Mouse (Mus musculus) ES-E14 (cell line): Measurements from ENCODE around the gene Zbtb20.

Experiments
- CHD2 ChIP-seq: IDR thresholded peaks from 2 replicates; pipeline ENCODE4 v1.6.1; 2014; ENCODE audit warnings: mild to moderate bottlenecking, low read depth, low read length, inconsistent platforms
- HCFC1 ChIP-seq: IDR thresholded peaks from 2 replicates; pipeline ENCODE4 v1.6.1; 2012; ENCODE audit warnings: low read length, inconsistent platforms, borderline replicate concordance; ENCODE audit not compliant: insufficient read depth
- MAFK ChIP-seq: IDR thresholded peaks from 2 replicates; pipeline ENCODE4 v1.6.1; 2014; ENCODE audit warnings: mild to moderate bottlenecking, low read depth, low read length, inconsistent platforms; ENCODE audit not compliant: insufficient read depth
- ZC3H11A ChIP-seq: IDR thresholded peaks from 2 replicates; pipeline ENCODE4 v1.6.1; 2012; ENCODE audit warnings: low read depth, mild to moderate bottlenecking, inconsistent platforms, low read length, borderline replicate concordance
- ZNF384 ChIP-seq: IDR thresholded peaks from 2 replicates; pipeline ENCODE4 v1.6.1; 2012; ENCODE audit warnings: low read depth, low read length, inconsistent platforms

DNA sequence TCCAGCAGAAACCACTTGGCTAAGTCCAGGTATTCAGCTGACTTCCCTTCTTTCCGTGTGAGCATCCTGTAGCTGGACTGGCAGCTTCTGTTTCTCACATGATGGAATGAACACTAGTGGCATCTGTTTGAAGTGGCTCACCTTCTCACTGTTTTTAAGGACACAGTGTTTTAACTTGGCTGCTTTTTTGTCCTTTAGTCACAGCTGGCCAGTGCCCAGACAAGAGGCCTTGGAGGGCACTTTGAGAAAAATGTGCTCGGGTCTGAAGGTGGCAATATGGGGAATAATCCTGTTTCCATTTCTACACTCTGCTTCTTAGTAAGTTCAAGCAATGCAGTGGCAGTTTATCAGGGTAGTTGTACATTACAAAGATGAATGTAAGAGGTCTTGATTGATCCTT, 62.5 kb downstream of the Zbtb20 start:
- TF ChIP-seq ZC3H11A (no peak), MAFK (no peak), ZNF384 (no peak), CHD2 (no peak), HCFC1 (no peak)
